Mouse (Mus musculus) cerebellum, adult 11-12 months (tissue): ENCODE data around the gene Tacc3.

Experiments
- DNase-seq: peaks from one replicate; pipeline ENCODE4 v3.0.0; 2022

Gene Tacc3

DNA sequence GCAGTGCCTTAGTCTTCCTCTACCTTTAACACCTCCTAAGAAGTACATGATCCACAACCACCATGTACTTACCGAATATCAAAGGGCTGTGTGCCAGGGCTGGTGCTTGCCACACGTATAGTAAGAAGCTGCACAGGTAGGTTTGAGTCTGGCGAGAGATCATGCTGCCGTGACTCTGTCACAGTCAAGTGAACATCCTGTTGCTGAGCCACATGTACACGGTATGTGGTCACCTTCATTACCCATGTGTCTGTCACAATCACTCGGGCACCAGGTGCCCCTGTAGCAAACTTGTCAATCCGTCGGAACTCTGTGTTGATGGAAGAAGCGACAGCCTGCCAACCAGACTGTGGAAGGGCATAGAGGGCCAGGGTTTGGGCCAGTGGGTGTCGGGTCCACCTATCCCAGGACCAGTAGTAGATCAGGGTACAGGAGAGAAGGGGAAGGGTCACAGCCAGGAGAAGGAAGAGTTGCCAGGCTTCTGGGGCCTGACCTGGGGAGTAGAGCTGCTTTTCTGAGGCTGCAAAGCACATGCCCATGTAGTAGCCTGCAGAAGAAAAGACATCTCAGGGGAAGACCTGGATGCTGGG is 2.6 kb upstream of the Tacc3 start:
- DNase-seq, result peak; percentile 57

DNA sequence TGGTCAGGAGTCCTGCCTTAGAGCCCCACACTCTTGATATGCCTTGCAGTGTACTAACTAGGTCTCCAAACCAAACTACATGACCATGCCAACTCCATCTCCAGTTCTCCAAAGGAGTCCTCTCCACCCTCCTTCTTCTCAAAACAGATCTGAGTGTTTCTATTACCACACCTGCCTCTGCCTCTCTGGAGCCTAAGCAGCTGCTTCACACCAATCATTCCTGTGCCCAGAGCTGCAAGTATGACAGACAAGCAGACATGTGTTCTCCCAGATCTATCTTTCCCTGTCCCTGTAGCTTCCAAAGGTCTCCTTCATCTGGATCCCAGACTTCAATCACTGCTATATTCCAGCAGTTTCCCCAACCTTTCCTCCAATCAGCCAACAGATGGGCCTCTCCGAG is 1.2 kb upstream of the Tacc3 start:
- DNase-seq, result peak; percentile 32

DNA sequence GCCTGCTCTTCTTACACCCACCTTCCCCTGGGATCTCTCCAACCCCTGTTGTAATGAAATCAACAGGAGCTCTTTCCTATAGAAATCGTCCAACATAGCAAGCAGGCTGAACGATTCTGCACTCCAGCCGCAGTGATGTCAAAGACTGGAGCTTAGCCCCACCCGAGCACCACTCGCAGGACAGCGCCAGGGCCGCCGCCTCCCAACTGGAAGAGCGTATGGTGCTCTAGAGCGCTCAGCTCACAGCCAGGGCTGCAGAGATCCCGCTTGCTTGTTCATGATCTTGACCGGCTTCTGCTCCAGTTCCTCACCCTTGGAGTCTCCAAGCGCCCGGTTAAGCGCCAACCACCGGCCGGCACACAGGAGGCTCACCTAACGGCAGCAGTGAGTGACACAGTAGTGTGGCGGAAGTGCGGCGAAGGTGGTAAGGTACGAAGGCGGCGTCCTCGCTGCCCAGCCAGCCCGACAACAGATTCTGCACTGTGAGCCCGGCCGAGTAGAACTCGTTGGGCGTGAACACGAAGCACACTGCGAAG is 609 bp upstream of the Tacc3 start:
- no peak for DNase-seq

DNA sequence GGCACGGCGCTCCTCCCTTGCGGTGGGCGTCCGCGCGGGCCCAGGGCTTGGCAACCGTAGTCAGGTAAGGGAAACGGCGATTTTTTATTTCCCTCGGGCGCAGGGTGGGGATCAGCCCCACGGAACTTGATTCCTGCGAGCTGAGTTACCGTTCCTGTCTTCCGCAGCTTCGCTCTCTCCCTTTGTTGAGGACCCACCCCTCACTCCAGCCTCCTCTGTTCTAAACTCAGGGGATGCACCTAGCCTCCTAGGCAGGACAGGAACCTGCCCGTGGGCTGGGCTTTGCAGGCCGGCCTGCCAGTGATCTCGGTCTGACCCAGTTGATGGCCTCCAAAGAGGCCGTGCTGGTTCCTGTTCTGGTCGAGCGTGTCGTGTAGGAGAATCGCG is 729 bp downstream of the Tacc3 start:
- no peak for DNase-seq

DNA sequence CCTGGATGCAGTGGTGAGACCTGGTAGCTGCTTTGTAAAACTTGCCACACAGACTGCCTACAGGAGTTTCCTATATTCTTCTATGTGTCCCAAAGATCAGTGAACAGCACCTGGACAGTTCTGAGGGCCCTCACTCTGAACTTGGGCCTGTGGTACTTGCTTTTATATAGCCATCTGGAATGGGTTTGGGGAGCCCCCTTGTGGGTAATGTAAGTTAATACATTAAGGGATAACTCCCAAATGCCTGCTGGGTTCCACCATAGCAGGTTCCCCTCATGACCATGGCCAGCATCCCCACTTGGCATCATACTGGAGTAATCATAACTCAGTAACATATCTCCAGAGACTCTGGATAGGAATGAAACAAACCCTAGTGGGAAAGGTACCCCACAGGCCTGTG is 10.3 kb downstream of the Tacc3 start:
- DNase-seq, result no peak

DNA sequence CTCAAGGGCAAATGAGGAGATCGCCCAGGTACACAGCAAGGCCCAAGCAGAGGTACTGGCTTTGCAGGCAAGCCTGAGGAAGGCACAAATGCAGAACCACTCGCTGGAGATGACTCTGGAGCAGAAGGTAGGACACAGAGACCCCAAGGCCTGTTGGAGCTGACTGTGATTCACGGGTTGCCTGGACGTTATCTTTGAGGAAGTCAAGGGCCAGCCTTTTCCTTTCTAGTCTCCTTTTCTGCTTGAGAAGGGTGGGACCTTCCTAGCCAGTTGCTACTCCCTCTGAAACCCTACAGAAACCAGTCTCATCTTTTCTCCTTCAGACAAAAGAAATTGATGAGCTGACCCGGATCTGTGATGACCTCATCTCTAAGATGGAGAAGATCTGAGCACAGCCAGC is 13.7 kb downstream of the Tacc3 start:
- DNase-seq, result no peak

DNA sequence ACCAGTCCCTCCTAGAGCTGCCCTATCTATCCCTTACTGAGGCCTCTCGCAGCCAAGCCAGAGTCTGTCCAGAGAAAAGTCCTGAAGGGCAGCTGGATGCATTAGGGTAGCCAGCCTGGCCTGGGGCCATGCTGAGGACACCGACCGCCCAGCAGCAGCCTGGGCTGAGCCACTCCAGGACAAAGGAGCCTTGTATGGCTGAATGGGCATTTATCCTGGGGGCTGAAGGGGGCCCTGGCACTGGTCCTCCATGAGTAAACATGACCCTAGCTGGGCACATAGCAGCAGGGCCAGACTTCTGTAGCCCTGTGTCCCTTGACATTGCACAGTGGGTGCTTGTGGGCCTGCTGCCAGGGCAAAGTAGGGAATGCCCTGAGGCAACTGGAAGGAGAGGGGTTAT is 16.5 kb downstream of the Tacc3 start:
- DNase-seq, result peak; percentile 52

DNA sequence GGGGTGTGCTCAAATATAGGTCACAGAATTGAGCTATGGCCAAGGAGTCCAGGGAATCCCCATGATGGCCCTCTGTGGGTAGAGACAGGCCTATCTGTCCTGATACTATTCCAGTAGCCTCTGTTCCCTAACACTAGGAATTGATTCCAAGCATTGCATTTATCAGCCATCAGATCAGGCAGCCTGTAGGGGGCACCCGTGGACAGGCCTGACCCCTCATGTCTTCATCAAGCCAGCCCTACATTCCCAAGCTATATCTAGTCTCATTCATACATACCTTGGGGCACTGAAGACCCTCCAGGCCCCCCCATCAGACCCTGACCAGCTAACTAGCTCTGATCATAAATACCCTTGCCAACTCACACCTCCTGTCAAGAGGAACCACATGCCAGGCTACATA is 18.0 kb downstream of the Tacc3 start:
- DNase-seq, result no peak

DNA sequence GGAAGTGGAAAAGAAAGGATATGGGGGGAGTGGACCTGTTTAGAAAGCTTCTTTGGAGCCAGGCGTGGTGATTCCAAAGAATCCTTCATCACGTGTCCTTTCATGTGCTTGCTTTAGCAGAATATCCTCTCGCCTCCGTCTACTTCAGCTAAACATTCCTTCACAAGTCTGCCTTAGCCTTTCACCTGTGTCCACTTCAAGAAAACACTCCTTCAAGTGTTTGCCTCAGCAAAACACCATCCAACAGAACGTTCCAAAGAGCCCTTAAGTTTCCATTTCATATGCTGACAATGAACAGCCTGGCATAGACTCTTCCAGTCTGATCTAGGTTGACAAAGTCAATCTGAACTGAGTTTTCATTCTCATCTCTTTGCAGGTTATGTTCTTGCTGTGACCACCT is 20.3 kb downstream of the Tacc3 start:
- no peak for DNase-seq

DNA sequence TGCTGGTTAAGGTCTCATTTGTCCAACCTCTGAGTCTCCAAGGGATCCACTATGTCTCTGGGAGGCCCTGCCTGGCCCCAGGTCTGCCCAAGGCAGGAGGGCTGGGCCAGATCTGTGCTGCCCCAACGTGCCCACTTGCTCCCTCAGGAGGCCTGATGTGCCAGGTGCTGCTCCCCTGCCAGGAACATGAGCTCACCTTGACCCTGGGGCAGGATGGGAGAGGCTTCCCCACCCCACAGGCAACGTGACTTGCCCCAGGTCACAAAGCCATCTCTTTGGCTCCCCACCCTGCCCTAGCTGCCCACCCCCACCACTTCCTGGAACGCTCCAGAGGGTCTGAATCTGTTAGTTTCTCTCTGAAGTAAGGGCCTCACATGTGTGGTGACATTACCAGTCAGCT is 23.1 kb downstream of the Tacc3 start:
- no peak for DNase-seq

DNA sequence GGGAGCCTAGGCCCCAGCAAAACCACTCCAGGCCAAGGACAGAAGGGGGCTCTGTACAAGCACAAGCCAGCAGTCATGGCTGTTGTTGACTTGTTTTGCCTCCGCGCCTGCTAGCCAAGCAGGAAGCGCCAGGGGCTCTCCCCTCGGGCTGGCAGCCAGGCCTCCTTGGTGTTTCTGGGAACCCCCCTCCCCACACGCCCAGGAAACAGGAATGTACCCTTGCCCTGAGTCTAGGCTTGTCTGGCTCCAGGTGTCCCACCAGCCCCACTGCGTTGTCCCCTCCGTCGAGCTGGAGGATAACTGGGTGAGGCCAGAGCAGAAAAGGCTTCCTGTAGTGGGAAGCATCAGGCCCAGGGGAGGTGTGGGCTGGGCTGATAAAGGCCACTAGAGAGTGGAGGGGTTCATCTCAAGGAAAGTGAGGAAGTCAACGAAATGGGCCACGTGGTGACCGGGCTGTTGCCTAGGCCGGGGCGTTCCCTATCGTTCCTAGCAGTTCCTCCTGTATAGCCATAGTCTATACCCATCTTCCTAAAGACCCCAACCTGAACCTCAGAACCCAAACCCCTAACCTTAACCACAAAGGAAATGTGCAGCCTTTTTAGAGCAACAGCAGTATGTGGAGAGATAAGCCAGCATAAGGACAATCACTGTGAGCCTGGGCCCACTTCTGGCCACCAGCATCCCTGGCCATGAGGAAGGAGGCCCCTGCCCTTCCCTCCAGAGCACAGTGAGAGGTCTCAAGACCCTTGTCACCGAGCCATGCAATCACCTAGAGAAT is 23.9 kb downstream of the Tacc3 start:
- no peak for DNase-seq

DNA sequence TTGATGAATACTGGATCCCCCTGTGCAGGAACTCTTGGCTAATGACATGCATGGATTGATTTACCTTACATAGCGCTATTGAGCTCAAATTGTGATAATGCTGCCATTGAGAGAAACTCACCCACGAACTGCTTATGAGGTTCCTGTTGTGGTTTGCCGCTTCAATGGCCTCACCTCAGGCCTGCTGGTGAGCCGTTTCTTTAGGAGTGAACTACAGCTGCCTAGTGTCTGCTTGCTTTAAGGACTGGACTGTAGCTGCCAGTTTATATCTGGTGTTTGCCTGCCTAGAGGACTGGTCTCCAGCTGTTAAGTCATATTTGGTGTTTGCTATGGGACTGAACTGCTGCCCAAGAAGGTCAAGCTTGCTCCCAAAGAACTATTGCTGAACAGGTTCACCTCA is 25.0 kb downstream of the Tacc3 start:
- no peak for DNase-seq

DNA sequence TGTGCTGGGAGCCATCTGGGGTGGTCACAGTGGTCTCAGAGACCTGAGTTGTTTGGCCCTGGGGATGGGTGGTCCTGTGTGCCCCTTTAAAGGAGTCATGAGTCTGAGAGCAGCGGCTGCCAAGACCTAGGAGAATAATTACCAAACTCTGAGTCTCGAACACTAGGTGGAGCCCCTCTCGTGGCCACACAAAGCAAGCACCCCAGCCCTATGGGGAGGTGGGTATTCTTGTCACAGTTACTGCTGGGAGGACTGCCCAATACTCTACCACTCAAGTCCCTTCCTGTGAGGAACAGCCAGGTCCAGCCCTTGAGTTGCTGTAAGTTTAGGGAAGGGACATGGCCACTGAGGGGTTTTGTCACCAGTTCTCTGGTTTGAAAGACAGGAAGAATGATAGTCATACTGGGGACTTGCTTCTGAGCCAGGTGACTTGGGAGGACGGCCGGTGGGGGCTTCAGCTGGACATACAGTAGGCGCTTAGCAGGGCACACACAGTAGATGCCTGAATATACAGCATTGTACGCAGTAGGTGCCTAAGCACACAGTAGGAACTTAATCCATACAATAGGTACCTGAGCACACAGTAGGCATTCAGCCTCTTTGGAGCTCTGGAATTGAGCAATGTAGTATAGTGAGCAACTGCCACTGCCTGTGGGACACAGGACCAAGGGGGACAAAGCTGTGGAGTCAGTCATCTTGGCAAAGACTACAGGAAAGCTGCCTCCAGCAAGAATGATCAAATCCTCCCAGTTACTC is 26.1 kb downstream of the Tacc3 start:
- no peak for DNase-seq

DNA sequence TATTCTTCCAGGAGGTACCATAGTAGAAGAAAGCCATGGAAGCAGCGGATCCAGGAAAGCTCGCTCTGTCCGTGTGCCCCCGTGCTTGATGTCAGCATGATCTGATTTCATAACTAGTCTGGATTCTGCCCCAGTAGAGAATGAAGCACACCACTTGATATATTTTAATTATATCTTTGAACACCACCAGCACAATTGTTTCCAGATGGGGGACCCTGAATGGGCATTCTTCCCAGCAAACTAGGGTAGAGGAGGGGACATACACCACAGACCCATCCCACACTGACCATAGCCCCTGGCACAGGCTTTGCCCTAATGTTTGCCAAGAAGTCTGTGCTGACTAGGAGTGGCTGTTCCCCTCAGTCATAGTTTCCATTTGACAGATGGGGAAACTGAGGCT is 27.0 kb downstream of the Tacc3 start:
- DNase-seq, result no peak

DNA sequence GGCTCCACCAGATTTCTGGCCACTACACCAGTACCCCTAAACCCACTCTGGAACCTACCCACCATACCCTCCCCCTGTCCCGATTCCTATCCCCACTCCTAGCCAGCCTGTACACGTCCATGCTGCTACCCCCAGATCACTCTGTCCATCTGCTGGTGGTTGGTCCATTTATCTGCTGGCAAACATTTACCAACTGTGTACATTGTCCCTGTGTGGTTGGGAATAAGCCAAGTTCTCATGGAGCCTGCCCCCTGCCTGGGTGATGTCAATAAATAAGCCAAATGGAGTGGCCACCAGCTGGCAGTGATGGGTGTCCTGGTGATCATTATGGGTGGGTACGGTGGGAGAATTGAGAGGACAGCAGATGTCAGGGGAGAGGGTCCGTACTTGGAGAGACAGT is 29.2 kb downstream of the Tacc3 start:
- no peak for DNase-seq

DNA sequence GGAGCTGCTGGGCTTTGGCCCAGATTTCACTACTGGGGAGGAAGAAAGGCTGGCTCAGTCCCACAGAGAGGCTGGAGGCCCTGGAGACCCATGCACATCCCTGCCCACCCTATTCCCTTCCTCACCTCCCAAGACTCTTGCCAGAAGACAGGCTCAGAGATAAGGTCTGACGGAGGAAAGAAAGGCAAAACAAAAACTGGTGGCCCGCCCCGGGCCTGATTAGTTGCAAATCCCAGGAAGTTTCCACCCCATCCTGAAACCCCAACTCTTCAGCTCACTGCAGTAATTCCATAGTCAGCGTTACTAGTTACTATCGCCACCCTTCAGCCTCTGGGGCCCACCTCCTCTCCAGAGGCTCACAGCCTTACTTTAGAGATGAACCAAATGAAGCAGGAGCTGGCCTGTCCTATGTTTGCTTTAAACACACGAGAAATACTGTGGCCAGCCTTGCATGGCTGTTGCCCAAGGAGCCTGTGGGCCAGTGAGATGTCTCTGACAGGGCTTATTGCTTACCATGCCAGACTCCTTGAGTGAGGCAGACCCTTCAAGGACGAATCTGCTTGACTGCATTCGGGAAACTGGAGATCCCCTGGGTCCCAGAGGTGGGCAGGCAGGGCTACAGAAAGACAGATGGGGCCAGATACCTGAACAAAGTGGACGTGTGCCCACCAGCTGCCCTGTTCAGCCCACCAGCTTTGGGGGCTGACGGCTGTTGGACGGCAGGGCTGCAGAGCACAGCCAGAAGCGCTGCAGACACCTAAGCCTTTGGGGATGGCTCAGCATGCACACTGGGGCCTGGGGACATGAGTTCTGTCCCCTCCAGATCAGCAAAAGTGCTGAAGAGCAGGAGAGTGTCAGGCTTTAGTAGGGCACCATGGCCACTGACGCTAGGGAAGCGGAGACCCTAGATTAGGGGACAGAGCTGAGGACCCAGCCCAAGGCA is 30.6 kb downstream of the Tacc3 start:
- no peak for DNase-seq

DNA sequence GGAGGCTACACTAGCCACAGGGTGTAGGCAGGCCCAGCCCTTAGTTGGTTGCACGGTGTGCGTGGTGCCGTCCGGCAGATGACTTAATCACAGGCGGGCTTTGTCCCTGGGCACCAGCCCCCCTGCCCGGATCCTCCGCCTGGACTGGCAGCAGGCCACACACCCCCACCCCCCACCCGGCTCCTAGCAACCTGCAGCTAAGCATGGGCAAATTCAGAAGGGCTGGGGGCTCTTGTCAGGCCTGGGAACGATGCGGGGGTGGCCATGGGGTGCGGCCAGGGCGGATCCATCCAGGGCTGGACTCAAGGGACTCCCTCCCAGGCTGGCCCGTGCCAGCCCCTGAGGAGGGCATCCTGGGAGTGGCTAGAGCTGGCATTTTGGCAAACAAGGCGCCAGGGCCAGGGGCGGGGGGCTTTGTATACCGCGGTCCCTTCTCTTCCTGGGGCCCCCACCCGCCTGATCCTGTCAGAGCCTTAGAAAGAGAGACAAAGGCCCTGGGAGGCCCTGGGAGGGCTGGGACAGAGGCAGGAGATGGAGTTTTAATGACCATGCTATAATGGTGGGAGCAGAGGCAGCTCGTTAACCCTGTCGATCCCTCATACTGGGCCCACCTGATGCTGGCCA is 31.4 kb downstream of the Tacc3 start:
- DNase-seq, result no peak

DNA sequence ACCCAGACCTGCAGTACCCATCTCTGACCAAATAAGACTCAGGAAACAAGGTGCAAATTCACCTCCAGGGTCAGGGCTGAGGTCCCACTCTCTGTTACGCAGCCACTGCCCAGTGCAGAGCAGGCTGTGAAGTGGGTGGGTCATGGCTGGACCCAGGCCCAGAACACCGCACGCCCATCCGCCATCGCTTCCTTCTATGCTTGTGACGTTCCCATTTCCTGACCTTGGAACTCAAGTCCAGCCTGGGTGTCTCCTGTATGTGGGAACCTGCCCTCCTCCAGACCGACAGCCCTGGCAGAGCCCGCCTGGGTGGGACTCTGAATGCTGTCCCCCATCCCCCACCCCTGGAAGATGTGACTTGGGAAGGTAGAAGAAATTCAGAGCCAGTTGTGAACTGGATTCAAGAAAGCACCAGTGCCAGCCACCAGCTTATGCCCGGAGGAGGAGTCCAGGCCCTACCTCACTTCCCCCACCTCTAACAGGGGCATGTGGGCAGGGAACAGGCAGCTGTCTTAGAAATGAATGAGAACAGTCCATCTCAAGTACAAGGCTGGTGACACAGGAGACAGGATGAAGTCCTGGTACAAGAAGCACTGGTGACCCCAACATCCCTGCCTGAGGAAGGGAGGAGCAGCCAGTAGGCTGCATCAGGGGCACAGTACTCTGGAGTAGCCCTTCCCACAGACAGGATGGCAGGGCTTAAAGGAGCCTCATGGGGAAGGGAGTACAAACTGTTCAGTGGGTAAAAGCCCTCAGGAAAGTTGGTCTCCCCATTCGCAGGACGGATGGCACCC is 32.1 kb downstream of the Tacc3 start:
- no peak for DNase-seq

DNA sequence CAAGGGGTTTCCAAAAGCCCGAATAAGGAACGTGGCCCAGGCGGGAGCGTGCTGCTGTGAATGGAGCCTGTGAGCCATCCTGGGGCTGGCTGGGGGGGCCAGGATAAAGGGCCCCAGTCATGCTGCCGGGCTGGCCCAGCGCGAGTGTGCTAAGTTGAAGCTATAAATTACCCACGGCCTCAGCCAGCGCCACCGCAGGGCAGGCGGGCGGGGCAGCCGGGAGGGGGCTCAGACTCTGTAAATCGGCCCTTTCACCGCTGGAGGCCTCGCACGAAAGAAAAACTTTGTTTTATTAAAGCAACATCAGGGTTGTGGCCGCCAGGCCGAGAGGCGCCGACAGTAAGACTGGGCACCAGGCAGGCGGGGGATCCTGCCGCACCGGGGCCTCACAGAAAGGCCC is 34.5 kb downstream of the Tacc3 start:
- DNase-seq, result no peak

DNA sequence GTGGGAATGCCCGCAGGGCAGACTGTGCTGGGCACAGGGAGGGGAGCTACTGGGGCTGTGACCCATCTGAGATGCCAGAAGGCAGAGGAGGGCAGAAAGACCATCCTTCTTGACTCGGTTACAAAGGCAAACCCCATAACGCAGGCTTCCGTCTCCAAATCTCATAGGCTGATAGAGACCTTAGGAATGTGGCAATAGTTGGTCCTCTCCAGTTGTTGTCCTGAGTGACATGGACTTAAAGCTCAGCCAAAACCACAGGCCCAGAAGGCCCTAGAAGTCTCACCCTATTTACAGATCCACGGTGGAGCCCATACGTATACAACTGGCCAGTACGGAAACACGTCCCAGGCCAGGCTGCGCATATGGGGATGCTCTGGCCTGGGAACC is 36.5 kb downstream of the Tacc3 start:
- DNase-seq, result no peak
